Mouse (Mus musculus) frontal cortex, postnatal 14 days (tissue): ENCODE measurements around the gene Gm45213.
"Not testable (repeated sequence)": the region's sequence is repeated elsewhere in the genome, so short reads cannot be mapped to it uniquely, and the experiment has no call there.

Experiments used
- DNase-seq, 2 experiments: peaks; one replicate each; pipeline ENCODE4 v3.0.0; 2022; ENCODE audit warnings: low spot score in 2 of 2

Gene Gm45213

DNA sequence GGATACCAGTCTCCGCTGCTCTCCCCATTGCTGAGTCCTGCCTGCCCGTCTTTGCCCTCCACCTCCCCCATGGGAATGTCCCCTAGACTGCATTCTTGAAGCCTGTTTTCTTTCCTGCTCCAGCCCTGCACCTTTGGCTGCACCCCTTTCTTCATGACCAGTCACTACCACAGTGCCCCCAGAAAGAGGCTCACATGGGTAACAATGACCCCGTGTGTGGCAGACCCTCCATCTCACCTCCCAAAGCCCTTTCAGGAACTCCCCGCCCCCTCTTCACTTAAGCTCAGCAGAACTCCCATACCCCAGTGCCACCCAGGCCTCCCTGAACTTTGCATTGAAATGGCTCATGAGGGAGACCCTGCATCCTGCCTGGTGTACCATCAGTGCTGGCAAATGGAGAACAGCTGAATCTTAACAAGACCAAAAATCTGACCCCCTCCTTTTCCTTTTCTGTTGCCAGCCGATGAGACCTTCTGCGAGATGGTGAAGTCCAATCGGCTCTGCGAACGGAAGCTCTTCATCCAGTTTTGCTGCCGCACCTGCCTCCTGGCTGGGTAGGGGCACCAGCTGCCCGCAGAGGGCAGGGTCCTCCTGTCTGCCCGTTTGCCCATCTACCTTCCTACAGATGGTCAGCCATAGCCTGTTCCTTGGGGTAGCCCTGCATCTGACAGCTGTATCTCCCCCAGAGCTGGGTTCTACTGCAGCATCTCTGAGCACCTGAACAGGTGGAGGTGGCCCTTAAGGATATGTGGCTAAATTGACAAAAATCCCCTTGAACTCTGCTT is 5.2 kb downstream of the Gm45213 start:
- DNase-seq, result no peak

DNA sequence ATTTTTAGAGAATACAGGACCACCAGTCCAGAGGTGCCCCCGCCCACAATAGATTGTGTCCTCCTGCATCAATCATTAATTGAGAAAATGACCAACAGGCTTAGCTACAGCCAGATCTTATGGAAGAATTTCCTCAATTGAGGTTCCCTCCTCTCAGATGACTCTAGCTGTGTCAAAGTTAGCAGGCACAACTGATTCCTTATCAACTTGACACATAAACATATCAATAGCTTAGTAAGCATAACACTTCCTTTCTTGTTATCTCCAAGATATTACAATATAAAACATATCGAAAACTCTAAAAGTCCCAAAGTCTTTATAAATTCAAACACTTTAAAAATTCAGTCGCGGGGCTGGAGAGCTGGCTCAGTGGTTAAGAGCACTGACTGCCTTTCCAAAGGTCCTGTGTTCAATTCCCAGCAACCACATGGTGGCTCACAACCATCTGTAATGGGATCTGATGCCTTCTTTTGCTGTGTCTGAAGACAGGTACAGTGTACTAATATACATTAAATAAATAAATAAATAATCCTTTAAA is 10.6 kb downstream of the Gm45213 start:
- DNase-seq, result no peak

DNA sequence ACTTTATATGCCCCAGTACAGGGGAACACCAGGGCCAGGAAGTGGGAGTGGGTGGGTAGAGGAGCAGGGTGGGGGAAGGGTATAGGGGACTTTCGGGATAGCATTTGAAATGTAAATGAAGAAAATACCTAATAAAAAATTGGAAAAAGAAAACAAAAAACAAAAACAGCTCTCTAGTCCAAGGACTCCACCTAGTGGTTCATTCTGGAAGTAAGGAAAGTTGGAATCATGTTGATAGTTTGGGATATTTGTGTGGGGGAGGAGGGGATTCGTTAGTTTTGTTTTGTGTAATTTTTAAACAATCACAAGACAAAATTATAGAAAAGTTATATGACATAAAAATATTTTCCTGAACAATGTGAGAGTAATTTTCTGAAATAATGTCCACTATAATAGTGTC is 12.0 kb downstream of the Gm45213 start:
- not testable (repeated sequence) for DNase-seq

DNA sequence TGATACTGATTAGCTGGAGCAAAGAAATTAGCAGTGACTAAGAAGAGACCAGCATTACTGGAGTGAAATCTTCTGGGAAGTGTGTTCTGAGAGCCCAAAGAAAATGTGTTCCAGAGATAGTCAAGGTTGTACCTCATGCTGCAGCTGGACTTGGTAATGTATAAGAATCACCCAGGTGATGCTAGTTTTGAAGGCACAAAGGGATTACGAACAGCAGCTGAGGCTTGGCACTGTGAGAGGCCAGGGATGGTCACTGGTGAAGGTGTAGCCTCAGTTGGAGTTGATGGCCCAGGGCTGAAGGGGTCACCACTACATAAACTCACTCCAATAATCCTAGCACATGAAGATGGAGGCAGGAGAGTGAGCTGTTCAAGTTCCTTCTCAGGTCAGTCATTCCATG is 15.3 kb downstream of the Gm45213 start, which contains the start of gene Snrpa1:
Snrpa1 (plus strand) TSS at position 301 of the 400 bp plus-strand sequence.
- DNase-seq, result no peak

DNA sequence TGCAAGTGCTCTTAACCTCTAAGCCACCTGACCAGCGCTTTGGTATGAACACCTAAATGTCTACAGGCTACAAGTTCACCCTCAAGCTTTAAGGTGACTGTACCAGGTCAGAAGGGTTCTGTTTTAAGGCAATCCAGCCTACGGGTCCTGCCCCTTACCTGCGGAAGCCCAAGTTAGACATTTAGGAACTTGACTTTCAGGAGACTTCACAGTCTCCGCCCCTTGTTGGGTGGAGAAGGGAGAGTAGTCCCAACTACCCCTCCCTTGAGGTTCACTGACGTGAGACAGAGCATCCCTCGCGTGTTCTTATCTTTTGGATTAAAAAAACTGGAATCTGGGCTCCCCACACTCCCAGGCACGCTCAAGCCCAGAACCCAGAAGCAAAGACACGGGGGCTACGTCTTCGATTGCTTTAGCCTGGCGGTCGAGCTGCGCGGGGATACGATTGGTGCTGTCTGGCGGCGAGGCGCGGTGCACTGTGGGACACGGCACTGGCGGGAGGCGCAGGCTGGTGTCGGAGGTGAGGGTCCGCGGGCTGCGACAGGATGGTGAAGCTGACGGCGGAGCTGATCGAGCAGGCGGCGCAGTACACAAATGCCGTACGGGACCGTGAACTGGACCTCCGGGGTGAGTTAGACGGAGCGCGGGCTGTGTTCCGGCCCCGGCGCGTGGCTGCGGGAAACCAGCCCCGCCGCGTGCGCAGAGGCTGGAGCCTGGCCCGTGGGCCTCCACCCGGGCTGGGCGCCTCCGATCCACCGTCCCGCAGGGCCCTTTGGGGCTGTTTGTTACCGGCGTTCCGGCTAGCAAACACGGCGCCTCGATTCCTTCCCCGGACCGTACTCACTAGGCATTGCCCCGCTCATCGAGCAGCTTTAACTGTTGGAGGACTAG is 16.9 kb downstream of the Gm45213 start:
- DNase-seq, result peak; percentile 69 to 80

DNA sequence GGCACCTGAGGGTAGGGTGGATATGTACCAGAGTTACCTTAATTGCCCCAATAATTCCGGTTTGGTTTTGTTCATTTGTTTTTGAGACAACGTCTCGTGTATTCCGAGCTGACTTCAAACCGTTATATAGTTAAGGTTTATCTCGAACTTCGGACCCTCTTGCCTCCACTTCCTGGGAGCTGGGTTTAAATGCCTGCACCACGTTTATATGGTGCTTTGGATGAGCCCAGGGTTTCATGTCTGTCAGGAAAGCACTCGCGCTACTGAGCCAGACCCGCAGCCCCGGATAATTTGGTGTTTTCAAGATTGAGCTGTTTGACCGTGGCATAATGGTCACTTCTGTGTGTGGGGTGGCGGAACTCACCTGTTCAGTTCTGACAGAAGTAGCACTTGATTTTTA is 17.7 kb downstream of the Gm45213 start:
- no peak for DNase-seq

DNA sequence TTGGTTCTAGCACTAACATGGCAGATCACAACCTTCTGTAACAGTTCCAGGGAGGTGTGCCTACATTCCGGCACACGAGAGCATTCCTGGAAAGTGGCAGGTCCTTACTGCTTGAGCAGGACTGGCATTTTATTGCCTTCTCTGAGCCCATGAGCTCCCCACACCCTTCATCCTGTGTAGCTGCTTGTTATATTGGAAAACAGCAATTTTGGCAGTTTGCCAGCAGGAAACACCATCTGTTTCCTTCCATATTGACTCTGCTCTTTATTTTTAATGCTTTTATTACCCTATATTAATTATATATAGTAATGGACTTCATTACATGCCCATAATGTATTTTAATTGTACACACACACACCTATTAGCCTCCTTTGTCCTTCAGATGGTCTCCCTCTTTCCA is 33.0 kb downstream of the Gm45213 start:
- DNase-seq, result no peak

DNA sequence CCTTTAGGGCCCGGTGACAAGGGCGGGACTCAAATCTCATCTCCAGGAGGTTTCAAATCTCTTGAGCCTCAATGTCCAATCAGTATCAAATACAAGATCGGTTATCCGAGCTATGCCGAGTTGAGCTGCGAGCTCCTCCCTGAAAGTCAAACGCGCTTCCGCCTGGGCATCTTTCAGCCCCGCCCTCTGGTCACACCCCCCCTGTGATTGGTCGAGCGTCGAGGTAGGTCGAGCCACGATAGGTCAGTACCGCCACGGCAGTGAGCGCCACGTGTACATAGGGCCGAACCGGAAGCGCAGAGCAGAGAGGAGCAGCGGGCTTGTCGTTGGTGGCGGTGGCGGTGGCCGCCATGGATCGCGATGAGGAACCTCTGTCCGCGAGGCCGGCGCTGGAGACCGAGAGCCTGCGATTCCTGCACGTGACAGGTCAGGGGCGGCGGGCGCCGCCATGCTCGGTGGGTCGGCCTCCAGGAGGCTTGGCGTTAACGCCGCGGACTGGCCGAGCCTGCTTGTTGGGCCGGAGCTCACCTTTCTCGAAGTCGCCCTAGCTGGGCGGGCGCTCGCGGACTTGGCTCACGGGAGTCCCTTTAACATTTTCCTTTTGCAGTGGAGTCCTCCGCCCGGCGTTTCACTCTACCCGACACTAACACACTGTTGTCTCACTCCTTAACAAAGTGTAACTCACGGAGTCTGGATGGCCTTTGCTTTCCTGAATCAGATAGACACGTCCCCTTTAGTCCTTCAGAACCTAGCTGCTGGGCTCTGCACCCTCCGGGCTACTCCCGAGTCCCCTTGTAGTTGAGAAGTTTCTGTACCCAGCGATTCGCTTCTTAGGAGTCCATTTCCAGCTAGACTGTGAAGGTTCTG is 36.2 kb downstream of the Gm45213 start, which contains the start of gene Selenos:
Selenos (plus strand) TSS at position 286 of the 867 bp plus-strand sequence.
- DNase-seq, result peak; percentile 94 to 95

DNA sequence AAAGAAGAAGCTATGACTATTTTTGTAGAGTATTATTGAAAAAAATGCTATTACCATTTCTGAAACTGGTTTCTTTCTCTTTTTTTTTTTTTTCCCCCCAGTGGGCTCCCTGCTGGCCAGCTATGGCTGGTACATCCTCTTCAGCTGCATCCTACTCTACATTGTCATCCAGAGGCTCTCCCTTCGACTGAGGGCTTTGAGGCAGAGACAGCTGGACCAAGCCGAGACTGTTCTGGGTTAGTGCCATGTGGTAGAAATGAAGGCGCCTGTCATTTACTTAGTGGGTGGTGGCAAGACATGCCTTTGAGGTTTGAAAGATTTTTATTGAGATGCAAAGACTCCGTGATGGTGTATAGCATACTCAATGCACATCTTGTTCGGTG is 36.8 kb downstream of the Gm45213 start:
- no peak for DNase-seq

DNA sequence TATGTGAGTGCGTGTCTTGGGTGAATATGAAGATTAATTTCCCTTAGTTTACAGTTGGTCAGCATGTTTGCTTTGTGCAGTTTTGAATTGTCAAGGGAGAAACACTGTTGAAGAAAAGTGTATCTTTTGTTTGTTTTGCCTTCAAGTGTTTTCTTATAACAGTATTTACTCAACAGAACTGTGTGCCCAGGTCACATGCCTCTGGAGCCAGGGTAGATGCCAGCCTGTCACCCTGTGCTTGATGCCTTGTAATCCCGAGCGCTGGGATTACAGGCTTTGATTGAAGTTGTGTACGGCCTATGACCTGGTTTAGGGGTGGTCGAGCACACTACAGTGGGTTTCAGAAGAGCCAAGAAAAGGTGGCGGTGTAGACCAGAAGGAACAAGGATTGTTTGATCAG is 40.4 kb downstream of the Gm45213 start:
- no peak for DNase-seq

DNA sequence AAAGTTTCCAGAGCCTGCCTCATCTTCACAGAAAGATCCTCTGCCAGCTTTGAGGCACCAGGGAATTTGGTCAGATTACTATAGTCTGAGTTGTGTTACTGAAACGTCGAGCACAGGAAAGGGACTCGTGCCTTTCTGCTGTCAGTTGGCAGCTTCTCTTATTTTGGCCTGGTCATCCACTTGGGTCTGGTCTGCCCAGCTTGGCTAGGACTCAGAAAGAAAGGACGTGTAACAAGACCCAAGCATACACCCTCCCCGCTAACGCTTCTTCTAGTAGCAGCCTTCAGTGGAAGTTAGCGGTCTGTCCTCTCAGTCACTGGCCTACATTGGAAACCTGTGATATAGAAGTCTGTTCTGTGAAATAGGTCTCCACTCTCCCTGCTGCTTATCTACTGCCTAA is 41.1 kb downstream of the Gm45213 start:
- no peak for DNase-seq

DNA sequence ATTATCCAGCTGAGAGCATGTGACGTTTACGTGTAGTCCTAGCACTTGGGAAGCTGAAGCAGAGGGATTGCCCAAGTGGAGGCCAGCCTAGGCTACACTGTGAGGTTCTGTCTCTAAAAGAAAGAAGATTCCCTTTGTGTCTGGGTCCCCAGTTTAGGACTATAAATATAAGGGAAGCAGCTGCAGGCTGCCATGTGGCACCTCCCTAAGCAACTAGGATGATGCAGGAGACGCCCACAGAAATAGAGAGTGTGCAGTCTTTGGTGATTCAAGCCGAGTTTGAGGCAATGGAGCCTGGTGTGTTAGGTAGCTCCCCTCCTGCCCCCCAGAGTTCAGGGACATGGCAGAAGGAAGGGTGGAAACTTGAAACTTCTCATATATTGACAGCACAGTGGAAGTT is 44.2 kb downstream of the Gm45213 start:
- no peak for DNase-seq

DNA sequence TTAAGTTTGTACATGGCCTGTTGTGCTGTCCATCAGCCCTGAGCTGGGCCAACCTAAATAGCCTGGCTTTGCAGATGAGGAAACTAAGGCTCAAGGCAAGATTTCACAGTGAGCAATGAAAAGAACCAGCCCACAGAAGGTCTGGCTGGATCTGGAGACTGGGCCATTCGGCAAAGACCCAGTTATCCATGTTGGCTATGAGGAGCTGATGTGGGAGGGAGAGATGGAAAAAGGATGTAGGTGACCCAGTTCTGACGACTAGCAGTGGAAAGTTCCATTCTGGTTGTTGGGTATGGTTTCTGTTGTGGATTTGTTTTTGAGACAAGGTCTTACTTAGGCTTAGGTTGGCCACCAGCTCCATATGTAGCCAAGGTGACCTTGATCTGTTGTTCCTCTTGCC is 44.7 kb downstream of the Gm45213 start:
- DNase-seq, result no peak

DNA sequence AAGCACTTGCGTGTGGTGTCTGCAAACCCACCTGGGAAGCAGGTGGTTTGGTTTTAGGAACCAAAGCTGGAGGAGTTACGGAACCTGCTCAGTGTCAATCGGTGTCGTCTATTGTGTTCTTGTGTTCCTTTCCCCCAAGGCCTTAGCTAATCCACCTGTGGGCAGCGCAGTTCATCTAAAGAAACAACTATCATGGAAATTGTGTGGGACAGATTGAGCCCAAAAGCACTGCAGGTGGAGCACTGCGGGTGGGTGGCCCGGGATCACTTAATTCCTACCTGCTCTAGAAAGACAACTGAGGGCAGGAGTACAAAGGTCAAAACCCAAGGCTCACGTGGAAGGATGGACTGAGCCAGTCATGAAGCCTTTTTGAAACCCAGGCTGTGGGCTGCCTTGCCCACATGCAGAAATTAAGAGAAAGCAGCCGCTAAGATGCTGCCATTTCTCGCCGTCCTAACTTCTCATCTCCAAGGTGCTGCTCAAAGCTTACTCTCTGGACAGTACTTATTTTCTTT is 47.3 kb downstream of the Gm45213 start:
- no peak for DNase-seq

DNA sequence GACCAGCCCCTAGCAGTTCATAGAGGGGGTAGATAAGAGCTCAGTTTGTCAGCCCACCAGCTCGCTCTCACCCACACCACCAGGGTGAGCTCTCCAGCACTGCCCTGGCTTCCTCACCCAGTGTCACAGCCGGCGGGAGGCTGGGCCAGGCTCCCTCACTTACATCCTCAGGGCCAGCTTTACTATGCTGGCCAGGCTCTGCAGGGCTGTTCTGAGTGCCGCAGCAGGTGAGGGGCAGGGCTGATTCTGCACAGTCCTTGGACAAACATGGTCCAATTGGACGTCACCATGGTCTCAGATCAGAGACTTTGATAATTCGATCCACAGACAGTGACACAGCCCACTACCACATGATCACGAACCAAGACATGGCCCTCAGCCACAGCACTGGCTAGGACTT is 48.2 kb downstream of the Gm45213 start:
- no peak for DNase-seq

DNA sequence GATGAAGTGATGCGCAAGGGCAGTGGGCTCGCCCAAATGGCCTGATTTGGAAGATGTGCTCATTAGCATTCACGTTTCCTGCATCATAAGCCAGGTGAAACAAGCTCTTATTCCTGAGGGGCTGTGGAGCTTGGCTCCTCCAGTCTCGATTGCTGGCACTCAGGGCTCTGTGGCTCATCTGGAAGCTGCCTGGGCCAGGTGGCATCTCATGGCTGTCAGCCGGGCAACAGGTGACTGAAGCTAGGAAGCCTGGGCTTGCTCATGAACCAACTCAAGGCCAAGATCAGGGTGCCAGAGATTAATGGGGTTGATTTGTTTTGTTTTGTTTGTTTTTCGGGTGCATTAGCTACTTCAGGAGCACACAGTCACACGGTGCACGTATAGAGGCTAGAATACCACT is 49.3 kb downstream of the Gm45213 start:
- DNase-seq, result no peak

DNA sequence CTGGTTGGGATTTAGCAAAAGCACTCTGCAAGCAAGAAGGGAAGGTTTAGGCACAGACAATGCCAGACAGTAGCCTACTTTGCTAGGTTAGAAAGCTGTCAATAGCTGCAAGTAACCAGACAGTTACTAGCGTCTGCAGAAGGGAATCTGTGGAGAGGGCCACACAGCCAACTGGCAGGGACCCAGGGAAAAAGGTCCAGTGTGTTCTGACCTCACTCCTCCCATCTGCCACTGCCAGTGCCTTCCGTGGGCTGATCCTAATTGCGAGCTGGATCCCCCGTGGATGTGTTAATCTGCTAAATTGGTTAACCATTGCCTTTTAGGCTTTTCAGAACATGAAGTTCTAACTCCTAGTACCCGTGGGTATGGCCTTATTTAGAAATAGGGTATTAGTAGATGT is 50.7 kb downstream of the Gm45213 start:
- no peak for DNase-seq

DNA sequence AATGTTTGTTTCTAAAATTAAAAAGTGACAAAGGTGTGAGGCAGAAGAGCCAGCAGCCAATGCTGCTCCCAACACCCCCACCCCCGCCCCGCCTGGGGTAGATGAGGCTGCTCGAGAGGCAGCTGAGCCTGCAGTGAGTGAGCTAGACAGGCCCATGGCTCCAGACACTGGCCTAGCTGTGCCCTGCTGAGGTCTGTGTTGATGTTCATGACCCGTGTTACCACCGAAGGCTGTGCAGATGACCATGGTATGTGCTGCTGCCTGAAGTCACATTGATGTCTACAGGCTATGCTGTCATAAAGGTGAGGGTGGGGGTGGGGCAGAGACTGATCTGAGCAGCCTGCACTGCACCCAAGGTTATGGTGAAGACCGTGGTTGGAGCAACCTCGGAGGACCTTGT is 55.4 kb downstream of the Gm45213 start:
- DNase-seq, result no peak

DNA sequence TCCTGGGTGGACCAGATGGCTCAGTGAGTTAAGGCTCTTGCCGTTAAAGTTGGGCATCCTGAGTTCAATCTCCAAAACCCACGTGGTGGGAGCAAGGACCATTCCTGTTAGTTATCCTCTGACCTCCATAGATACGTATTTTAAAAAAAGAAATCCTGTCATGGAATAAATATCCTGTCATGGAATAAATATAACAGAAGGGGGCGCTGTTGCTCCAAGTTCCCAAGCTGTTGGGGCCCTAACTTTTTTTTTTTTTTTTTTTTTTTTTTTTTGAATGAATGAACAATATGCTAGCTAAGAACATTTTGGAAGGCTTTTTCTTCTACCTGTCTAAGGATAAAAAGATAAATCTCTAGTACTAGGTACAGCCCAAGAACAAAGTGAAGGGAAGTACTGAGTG is 58.5 kb downstream of the Gm45213 start:
- no peak for DNase-seq

DNA sequence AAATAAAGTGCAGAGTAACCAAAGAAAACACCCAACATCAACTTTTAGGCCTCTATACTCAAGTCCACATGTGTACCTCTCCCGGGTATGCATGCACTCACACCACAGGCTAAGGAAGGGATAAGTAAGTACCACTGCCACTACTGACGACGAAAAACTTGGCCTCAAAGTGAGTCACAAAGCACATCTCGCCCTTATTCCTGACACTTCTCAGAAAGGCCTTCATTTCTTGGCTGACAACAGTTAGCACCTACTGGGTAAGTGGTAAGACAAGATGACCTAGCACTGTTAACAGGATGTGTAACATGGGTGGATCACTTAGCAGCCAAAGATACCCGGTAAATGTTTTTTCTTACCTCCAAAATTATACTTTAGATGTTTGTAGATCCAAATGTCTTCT is 61.1 kb downstream of the Gm45213 start:
- no peak for DNase-seq

DNA sequence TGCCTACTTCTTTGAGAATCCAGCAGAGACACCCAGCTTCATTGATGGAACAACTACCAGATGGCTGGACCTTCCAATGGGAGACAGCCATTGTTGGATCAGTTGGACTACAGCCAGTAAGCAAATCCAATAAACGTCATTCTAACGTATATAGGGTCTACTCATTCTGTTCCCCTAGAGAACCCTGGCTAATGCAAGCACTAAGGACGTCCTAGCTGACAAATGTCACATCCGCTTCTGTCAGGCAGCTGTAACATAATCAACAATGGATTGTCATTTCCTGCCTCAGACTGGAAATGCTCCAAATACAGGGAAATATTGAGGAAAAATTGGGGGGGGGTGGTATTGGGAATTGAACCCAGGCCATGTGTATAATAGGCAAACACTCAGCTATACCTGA is 62.4 kb downstream of the Gm45213 start:
- no peak for DNase-seq
